Mouse (Mus musculus): ENCODE data around the gene Tsnaxip1. TPM values are rescaled to one million over a fixed set of nuclear protein-coding genes. Genes with fewer than 3 reads are reported as not detected.
"Not testable (repeated sequence)": the region's sequence is repeated elsewhere in the genome, so short reads cannot be mapped to it uniquely, and the experiment has no call there.

The Tsnaxip1 gene
- polyA plus RNA-seq, 1 experiment from 2014 or later: 0.07 TPM

- peak overlapping the region; percentile 60; the same call in 1 of the 2 replicates for H3K27ac ChIP-seq (ENCODE audit: low read depth, low read length)
- H3K4me1 ChIP-seq (ENCODE audit: control insufficient read depth, insufficient read depth, low read length): peaks cover 7% of the 10 kb centered on the region
- no peak for ATAC-seq (replicated peaks; ENCODE audit: insufficient number of reproducible peaks, low FRiP score, low TSS enrichment)
- 4% methylated on average over 4 of the region's 4 CpGs for WGBS (ENCODE audit: insufficient replicate concordance)
- peak overlapping the region; percentile 90 for H3K4me2 ChIP-seq
- no peaks in the 10 kb centered on the region for H3K9me3 ChIP-seq (replicated peaks; ENCODE audit: control insufficient read depth, low read length)
- H3K27me3 ChIP-seq (ENCODE audit: control insufficient read depth, insufficient read depth, low read length): no peaks in the 10 kb centered on the region
- peaks cover 8% of the 10 kb centered on the region for H3K36me3 ChIP-seq (ENCODE audit: control insufficient read depth, insufficient read depth, low read length)
- peak overlapping the region; percentile 93 for H3K9ac ChIP-seq (ENCODE audit: low read depth, low read length)
- H3K4me3 ChIP-seq (ENCODE audit: low read depth, low read length): peak overlapping the region; percentile 99
Observed at GRCm38 (mm10) chr8:105826379-105826778, 1.2 kb upstream of the Tsnaxip1 start.

- not testable (repeated sequence) for H3K4me1 ChIP-seq (ENCODE audit: control insufficient read depth, insufficient read depth, low read length); H3K4me2 ChIP-seq; H3K27me3 ChIP-seq (ENCODE audit: control insufficient read depth, insufficient read depth, low read length); ATAC-seq (replicated peaks; ENCODE audit: insufficient number of reproducible peaks, low FRiP score, low TSS enrichment); H3K9ac ChIP-seq (ENCODE audit: low read depth, low read length); H3K27ac ChIP-seq (ENCODE audit: low read depth, low read length); H3K9me3 ChIP-seq (replicated peaks; ENCODE audit: control insufficient read depth, low read length); H3K36me3 ChIP-seq (ENCODE audit: control insufficient read depth, insufficient read depth, low read length); H3K4me3 ChIP-seq (ENCODE audit: low read depth, low read length)
- 73% methylated on average over 2 of the region's 2 CpGs for WGBS (ENCODE audit: insufficient replicate concordance)
Observed at GRCm38 (mm10) chr8:105833740-105834139, 6.2 kb downstream of the Tsnaxip1 start.

GRCm38 (mm10) chr8:105835318-105835717 lies 7.8 kb downstream of the Tsnaxip1 start:
- H3K4me1 ChIP-seq (ENCODE audit: control insufficient read depth, insufficient read depth, low read length): no peaks in the 10 kb centered on the region
- no peak overlapping the region for H3K4me2 ChIP-seq
- H3K9me3 ChIP-seq (replicated peaks; ENCODE audit: control insufficient read depth, low read length): no peaks in the 10 kb centered on the region
- no peaks in the 10 kb centered on the region for H3K27me3 ChIP-seq (ENCODE audit: control insufficient read depth, insufficient read depth, low read length)
- no peak overlapping the region for H3K9ac ChIP-seq (ENCODE audit: low read depth, low read length)
- WGBS (ENCODE audit: insufficient replicate concordance): 28% methylated on average over 11 of the region's 11 CpGs
- no peaks in the 10 kb centered on the region for H3K36me3 ChIP-seq (ENCODE audit: control insufficient read depth, insufficient read depth, low read length)
- no peak overlapping the region for H3K4me3 ChIP-seq (ENCODE audit: low read depth, low read length)
- H3K27ac ChIP-seq (ENCODE audit: low read depth, low read length): no peak overlapping the region
- ATAC-seq (replicated peaks; ENCODE audit: insufficient number of reproducible peaks, low FRiP score, low TSS enrichment): no peak

GRCm38 (mm10) chr8:105836991-105837390 lies 9.5 kb downstream of the Tsnaxip1 start:
- Histone ChIP-seq H3K9me3 (replicated peaks; ENCODE audit: control insufficient read depth, low read length) (no peaks in the 10 kb centered on the region), H3K4me1 (ENCODE audit: control insufficient read depth, insufficient read depth, low read length) (no peaks in the 10 kb centered on the region), H3K9ac (ENCODE audit: low read depth, low read length) (no peak overlapping the region), H3K36me3 (ENCODE audit: control insufficient read depth, insufficient read depth, low read length) (no peaks in the 10 kb centered on the region), H3K27ac (ENCODE audit: low read depth, low read length) (no peak overlapping the region), H3K4me3 (ENCODE audit: low read depth, low read length) (no peak overlapping the region), H3K4me2 (no peak overlapping the region), H3K27me3 (ENCODE audit: control insufficient read depth, insufficient read depth, low read length) (no peaks in the 10 kb centered on the region)
- no peak for ATAC-seq (replicated peaks; ENCODE audit: insufficient number of reproducible peaks, low FRiP score, low TSS enrichment)
- 83% methylated on average over 6 of the region's 6 CpGs for WGBS (ENCODE audit: insufficient replicate concordance)

GRCm38 (mm10) chr8:105839209-105839608 lies 11.7 kb downstream of the Tsnaxip1 start:
- H3K27me3 ChIP-seq (ENCODE audit: control insufficient read depth, insufficient read depth, low read length): no peaks in the 10 kb centered on the region
- 89% methylated on average over 5 of the region's 5 CpGs for WGBS (ENCODE audit: insufficient replicate concordance)
- H3K36me3 ChIP-seq (ENCODE audit: control insufficient read depth, insufficient read depth, low read length): peaks cover 6% of the 10 kb centered on the region
- H3K9me3 ChIP-seq (replicated peaks; ENCODE audit: control insufficient read depth, low read length): no peaks in the 10 kb centered on the region
- H3K4me3 ChIP-seq (ENCODE audit: low read depth, low read length): no peak overlapping the region
- H3K27ac ChIP-seq (ENCODE audit: low read depth, low read length): no peak overlapping the region
- no peak for ATAC-seq (replicated peaks; ENCODE audit: insufficient number of reproducible peaks, low FRiP score, low TSS enrichment)
- no peaks in the 10 kb centered on the region for H3K4me1 ChIP-seq (ENCODE audit: control insufficient read depth, insufficient read depth, low read length)
- H3K9ac ChIP-seq (ENCODE audit: low read depth, low read length): no peak overlapping the region
- H3K4me2 ChIP-seq: no peak overlapping the region

GRCm38 (mm10) chr8:105846678-105847077 lies 19.1 kb downstream of the Tsnaxip1 start:
- no peak overlapping the region for H3K4me3 ChIP-seq (ENCODE audit: low read depth, low read length)
- peaks cover 6% of the 10 kb centered on the region for H3K4me1 ChIP-seq (ENCODE audit: control insufficient read depth, insufficient read depth, low read length)
- peaks cover 37% of the 10 kb centered on the region for H3K36me3 ChIP-seq (ENCODE audit: control insufficient read depth, insufficient read depth, low read length)
- WGBS (ENCODE audit: insufficient replicate concordance): 75% methylated on average over 11 of the region's 11 CpGs
- peak overlapping the region; percentile 34; the same call in 1 of the 2 replicates for H3K9ac ChIP-seq (ENCODE audit: low read depth, low read length)
- no peaks in the 10 kb centered on the region for H3K9me3 ChIP-seq (replicated peaks; ENCODE audit: control insufficient read depth, low read length)
- H3K27ac ChIP-seq (ENCODE audit: low read depth, low read length): peak overlapping the region; percentile 62; the same call in 1 of the 2 replicates
- no peaks in the 10 kb centered on the region for H3K27me3 ChIP-seq (ENCODE audit: control insufficient read depth, insufficient read depth, low read length)
- ATAC-seq (replicated peaks; ENCODE audit: insufficient number of reproducible peaks, low FRiP score, low TSS enrichment): 0 out of 2 replicates have a peak, but pooled peaks have one; percentile 9
- H3K4me2 ChIP-seq: no peak overlapping the region

- peaks cover 23% of the 10 kb centered on the region for H3K36me3 ChIP-seq (ENCODE audit: control insufficient read depth, insufficient read depth, low read length)
- H3K4me2 ChIP-seq: no peak overlapping the region; the same call in 1 of the 2 replicates
- H3K9ac ChIP-seq (ENCODE audit: low read depth, low read length): no peak overlapping the region
- H3K27ac ChIP-seq (ENCODE audit: low read depth, low read length): no peak overlapping the region
- no peaks in the 10 kb centered on the region for H3K9me3 ChIP-seq (replicated peaks; ENCODE audit: control insufficient read depth, low read length)
- H3K4me1 ChIP-seq (ENCODE audit: control insufficient read depth, insufficient read depth, low read length): peaks cover 6% of the 10 kb centered on the region
- WGBS (ENCODE audit: insufficient replicate concordance): 82% methylated on average over 4 of the region's 4 CpGs
- no peak overlapping the region for H3K4me3 ChIP-seq (ENCODE audit: low read depth, low read length)
- no peak for ATAC-seq (replicated peaks; ENCODE audit: insufficient number of reproducible peaks, low FRiP score, low TSS enrichment)
- H3K27me3 ChIP-seq (ENCODE audit: control insufficient read depth, insufficient read depth, low read length): no peaks in the 10 kb centered on the region
Observed at GRCm38 (mm10) chr8:105850014-105850413, 22.5 kb downstream of the Tsnaxip1 start.

- Histone ChIP-seq H3K4me3 (ENCODE audit: low read depth, low read length) (peak overlapping the region; percentile 24), H3K36me3 (ENCODE audit: control insufficient read depth, insufficient read depth, low read length) (peaks cover 19% of the 10 kb centered on the region), H3K4me1 (ENCODE audit: control insufficient read depth, insufficient read depth, low read length) (peaks cover 8% of the 10 kb centered on the region), H3K27me3 (ENCODE audit: control insufficient read depth, insufficient read depth, low read length) (no peaks in the 10 kb centered on the region), H3K9me3 (replicated peaks; ENCODE audit: control insufficient read depth, low read length) (no peaks in the 10 kb centered on the region), H3K4me2 (peak overlapping the region; percentile 57), H3K9ac (ENCODE audit: low read depth, low read length) (peak overlapping the region; percentile 24; the same call in 1 of the 2 replicates), H3K27ac (ENCODE audit: low read depth, low read length) (no peak overlapping the region)
- WGBS (ENCODE audit: insufficient replicate concordance): 83% methylated on average over 7 of the region's 7 CpGs
- ATAC-seq (replicated peaks; ENCODE audit: insufficient number of reproducible peaks, low FRiP score, low TSS enrichment): no peak
Observed at GRCm38 (mm10) chr8:105850611-105851010, 23.1 kb downstream of the Tsnaxip1 start.

- peak; percentile 75 for ATAC-seq (replicated peaks; ENCODE audit: insufficient number of reproducible peaks, low FRiP score, low TSS enrichment)
Observed at GRCm38 (mm10) chr8:105851651-105852143, 24.2 kb downstream of the Tsnaxip1 start.

More at GRCm38 (mm10) chr8:105851651-105852143, 24.2 kb downstream of the Tsnaxip1 start:
- peaks cover 19% of the 10 kb centered on the region for H3K4me1 ChIP-seq (ENCODE audit: control insufficient read depth, insufficient read depth, low read length)
- H3K27me3 ChIP-seq (ENCODE audit: control insufficient read depth, insufficient read depth, low read length): no peaks in the 10 kb centered on the region
- peak overlapping the region; percentile 86 for H3K9ac ChIP-seq (ENCODE audit: low read depth, low read length)
- H3K4me2 ChIP-seq: peak overlapping the region; percentile 67
- H3K9me3 ChIP-seq (replicated peaks; ENCODE audit: control insufficient read depth, low read length): no peaks in the 10 kb centered on the region
- under 1% methylated on average over 34 of the region's 34 CpGs for WGBS (ENCODE audit: insufficient replicate concordance)
- H3K4me3 ChIP-seq (ENCODE audit: low read depth, low read length): peak overlapping the region; percentile 81
- H3K27ac ChIP-seq (ENCODE audit: low read depth, low read length): peak overlapping the region; percentile 71
- H3K36me3 ChIP-seq (ENCODE audit: control insufficient read depth, insufficient read depth, low read length): peaks cover 11% of the 10 kb centered on the region
